Mouse (Mus musculus) T-cell, adult 66 days (primary cell): ENCODE measurements around the gene Brpf1. TPM values are rescaled to one million over a fixed set of nuclear protein-coding genes. Genes with fewer than 3 reads are reported as not detected.

ENCODE experiments used
- total RNA-seq, 2 experiments: library from RNA; stranded (reverse); gene quantifications; 3 replicates in 1 of 2; 4 replicates in 1 of 2; pipeline ENCODE4 v1.2.4; 2023

Brpf1 gene
- total RNA-seq: 10 to 100 TPM; 66.2 to 78.3 TPM

GRCm38 (mm10) chr6:113306986-113307349, at the start of gene Brpf1:
Brpf1 (plus strand) TSS chr6:113307137.

DNA sequence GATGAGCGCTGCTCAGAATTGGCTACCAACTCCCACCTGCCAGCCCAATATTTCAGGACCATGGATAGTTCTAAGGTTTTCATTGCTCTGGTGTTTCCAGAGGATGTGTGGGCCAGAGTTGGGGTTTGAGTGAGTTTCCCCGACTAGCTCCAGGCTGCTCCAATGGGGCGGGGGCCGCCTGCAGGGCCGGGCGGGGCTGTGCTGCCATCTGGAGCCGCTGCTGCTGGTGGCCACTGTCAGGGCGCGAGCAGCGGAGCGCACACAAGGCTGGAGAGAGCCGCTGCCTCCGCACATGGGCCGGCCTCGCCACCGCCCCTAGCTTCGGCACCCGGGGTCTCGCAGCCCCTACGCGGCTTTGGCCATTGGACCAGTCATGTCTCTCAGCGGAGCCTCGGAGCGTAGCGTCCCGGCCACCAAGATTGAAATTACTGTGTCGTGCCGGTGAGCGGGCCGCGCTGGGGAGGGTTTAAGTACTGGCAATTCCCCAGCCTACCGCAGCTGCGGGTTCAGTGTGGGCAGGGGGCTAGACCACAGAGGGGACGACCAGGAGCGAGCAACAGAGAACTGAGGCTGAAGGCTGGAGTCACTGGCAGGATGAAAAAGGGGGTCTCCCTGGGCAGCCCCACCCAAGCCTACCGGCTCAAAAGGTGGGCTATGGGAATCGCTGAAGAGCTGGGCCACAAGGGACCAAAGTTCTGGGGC, 24.7 kb upstream of the Brpf1 start, which contains the start of gene Cpne9:
Gene Cpne9 (plus strand): TSS at position 207 of the 702 bp plus-strand sequence.

GRCm38 (mm10) chr6:113326533-113327315, 19.8 kb downstream of the Brpf1 start, which contains the start of gene Ogg1:
Ogg1 (plus strand) TSS chr6:113326972.

DNA sequence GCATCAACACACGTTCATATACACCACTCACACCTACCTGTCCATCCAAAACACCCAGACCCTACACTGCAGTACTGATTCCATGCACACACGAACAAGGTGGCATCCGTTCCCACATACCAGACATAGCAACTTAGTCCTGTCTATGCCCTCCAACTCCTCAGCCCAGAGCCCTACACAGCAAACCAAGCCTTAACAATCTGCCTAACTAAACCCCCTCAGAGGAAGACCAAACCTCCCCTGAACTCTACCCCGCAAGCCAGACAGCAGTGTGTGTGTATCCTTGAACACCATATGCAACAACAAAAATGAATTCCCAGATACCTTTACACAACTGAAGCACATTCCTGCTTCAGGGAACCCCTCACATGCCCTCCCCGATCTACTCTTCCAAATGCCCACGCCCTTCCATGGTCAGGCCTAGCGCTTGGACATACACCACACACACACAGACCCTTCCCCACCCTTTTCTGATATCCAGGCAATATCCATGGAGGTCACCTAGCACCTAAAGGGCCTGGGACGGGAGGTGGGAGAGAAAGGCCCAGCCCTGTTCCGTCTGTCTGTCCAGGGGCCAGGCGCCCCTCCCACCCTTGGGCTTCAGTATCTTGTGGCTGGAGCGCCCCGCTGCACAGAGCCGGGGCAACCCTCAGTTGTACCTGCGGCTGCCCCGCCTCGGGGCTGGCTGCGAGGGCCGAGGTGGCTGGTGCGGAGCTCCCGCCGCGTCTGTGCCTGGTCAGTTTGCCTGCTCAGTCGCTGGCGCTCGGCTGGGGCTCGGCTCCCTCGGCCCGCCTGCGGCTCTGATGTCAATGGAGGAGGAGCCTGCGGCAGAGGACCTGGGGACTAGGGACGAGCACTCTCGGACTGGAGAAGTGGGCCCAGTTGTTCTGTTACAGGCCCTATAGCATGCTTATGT, 36.5 kb downstream of the Brpf1 start, which contains the start of gene Camk1:
Gene Camk1 (minus strand): TSS at position 808 of the 916 bp plus-strand sequence.

Other genes starting within 250 kb of the Brpf1 start
- gene Setd5, start 229.8 kb upstream of the Brpf1 start, total RNA-seq: 100 to 1,000 TPM; 132 to 140 TPM
- gene Lhfpl4, start 111.8 kb upstream of the Brpf1 start, total RNA-seq: 1 to 10 TPM; 1.0 to 2.2 TPM
- gene Mtmr14, start 69.3 kb upstream of the Brpf1 start, total RNA-seq: 10 to 100 TPM; 34.7 to 44.1 TPM
- gene Cpne9, start 24.8 kb upstream of the Brpf1 start, total RNA-seq: 1 to 10 TPM; 3.3 to 4.3 TPM
- 10 to 100 TPM; 19.1 to 20.2 TPM for gene Ogg1, start 19.8 kb downstream of the Brpf1 start, total RNA-seq
- 1 to 10 TPM; 1.4 TPM for gene Camk1, start 36.8 kb downstream of the Brpf1 start, total RNA-seq
- gene Tada3, start 70.7 kb downstream of the Brpf1 start, total RNA-seq: 10 to 100 TPM; 26.3 to 31.3 TPM
- 100 to 1,000 TPM; 258 to 260 TPM for gene Arpc4, start 71.0 kb downstream of the Brpf1 start, total RNA-seq
- 10 to 100 TPM; 76.1 to 77.8 TPM for gene Ttll3, start 82.1 kb downstream of the Brpf1 start, total RNA-seq
- gene Rpusd3, start 112.2 kb downstream of the Brpf1 start, total RNA-seq: 10 to 100 TPM; 11.7 to 19.9 TPM
- not detected for gene Cidec, start 128.6 kb downstream of the Brpf1 start, total RNA-seq
- gene Jagn1, start 135.4 kb downstream of the Brpf1 start, total RNA-seq: 10 to 100 TPM; 21.8 to 24.1 TPM
- gene Il17re, start 151.3 kb downstream of the Brpf1 start, total RNA-seq: under 1 TPM; 0.36 to 0.52 TPM
- gene Il17rc, start 164.3 kb downstream of the Brpf1 start, total RNA-seq: not detected
- gene Creld1, start 176.2 kb downstream of the Brpf1 start, total RNA-seq: 10 to 100 TPM; 10.8 to 11.2 TPM
- gene Prrt3, start 194.8 kb downstream of the Brpf1 start, total RNA-seq: 1 to 10 TPM; 1.1 to 1.5 TPM
- gene Emc3, start 224.5 kb downstream of the Brpf1 start, total RNA-seq: 10 to 100 TPM; 71.2 to 72.5 TPM
- gene Fancd2, start 224.5 kb downstream of the Brpf1 start, total RNA-seq: 1 to 10 TPM; 3.1 to 5.5 TPM